Mouse (Mus musculus) cerebellum, adult 2 months (tissue): ENCODE data around the gene Dennd1a. TPM values are rescaled to one million over a fixed set of nuclear protein-coding genes. Genes with fewer than 3 reads are reported as not detected.
A peak's percentile ranks its signal among the peaks of the same experiment; 100 is the strongest.

Source experiments
- DNase-seq, 2 experiments: peaks; one replicate each; pipeline ENCODE4 v3.0.0; 2021
- H3K27ac ChIP-seq: fragments of 200-500 bp; 2 replicates; pipeline ENCODE4 v1.5.1; 2012; ENCODE audit warnings: low read length, control low read depth, inconsistent platforms; ENCODE audit not compliant: insufficient read depth
- H3K27me3 ChIP-seq: fragments of 200-500 bp; 2 replicates; pipeline ENCODE4 v1.6.1; 2012; ENCODE audit warnings: inconsistent platforms, mild to moderate bottlenecking, low read length, moderate library complexity; ENCODE audit not compliant: control insufficient read depth, insufficient read depth
- H3K4me1 ChIP-seq: fragments of 200-500 bp; 2 replicates; pipeline ENCODE4 v1.6.1; 2011; ENCODE audit warnings: low read length; ENCODE audit not compliant: control insufficient read depth, insufficient read depth
- H3K4me3 ChIP-seq: fragments of 200-500 bp; replicated peaks from 2 replicates; pipeline ENCODE3; 2011; ENCODE audit warnings: mild to moderate bottlenecking, low read depth, low read length, control low read depth; ENCODE audit not compliant: insufficient read depth
- CTCF ChIP-seq: fragments of 200-500 bp; IDR thresholded peaks from 2 replicates; pipeline ENCODE4 v1.5.1; 2011; ENCODE audit warnings: low read depth, mild to moderate bottlenecking, control low read depth, low read length, moderate library complexity, borderline replicate concordance; ENCODE audit not compliant: insufficient read depth
- POLR2A ChIP-seq: fragments of 200-500 bp; IDR thresholded peaks from 2 replicates; pipeline ENCODE4 v1.6.1; 2011; ENCODE audit warnings: low read length, control low read depth, borderline replicate concordance; ENCODE audit not compliant: insufficient read depth
- WGBS: fragments of 180-500 bp; shearing (Covaris S2); methylation state at CpG from one replicate; pipeline ENCODE4 v1.1.7; 2018; 5-methylcytosine and 5-hydroxymethylcytosine counted together
- polyA plus RNA-seq: library from polyadenylated mRNA; depleted of rRNA; stranded (reverse); fragments of >200 nt; gene quantifications from 2 replicates; pipeline ENCODE4 v1.2.3, GENCODE M21; 2012

The Dennd1a gene
- polyA plus RNA-seq, 1 experiment: 38.0 TPM

DNA sequence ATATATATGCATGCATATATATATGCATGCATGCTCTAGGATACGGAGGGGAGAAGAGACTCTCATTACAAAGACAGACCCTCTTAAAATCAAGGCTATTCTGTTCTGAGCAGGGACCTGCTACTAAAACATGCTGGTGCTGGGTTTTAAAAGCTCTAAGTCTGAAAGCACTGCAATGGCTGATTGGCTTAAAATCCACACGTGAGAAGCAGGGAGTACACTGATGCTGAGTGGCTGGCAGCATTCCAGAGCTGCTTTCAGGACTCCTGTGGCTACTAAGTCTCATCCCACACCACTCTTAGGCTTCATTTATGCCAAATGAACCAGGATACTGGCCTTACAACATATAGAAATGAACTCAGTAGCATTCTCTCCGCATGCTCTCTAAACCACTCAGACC lies 151.8 kb downstream of the Dennd1a start:
- no peak for TF ChIP-seq CTCF
- no peak for TF ChIP-seq POLR2A
- H3K4me3 ChIP-seq: no peak overlapping the region
- no peaks in the 10 kb centered on the region for H3K27me3 ChIP-seq
- H3K27ac ChIP-seq: no peak overlapping the region
- WGBS: 67% methylated on average over 3 of the region's 3 CpGs
- DNase-seq: peak; percentile 32 to 39
- H3K4me1 ChIP-seq: peaks cover 12% of the 10 kb centered on the region; the same call in 1 of the 2 replicates

DNA sequence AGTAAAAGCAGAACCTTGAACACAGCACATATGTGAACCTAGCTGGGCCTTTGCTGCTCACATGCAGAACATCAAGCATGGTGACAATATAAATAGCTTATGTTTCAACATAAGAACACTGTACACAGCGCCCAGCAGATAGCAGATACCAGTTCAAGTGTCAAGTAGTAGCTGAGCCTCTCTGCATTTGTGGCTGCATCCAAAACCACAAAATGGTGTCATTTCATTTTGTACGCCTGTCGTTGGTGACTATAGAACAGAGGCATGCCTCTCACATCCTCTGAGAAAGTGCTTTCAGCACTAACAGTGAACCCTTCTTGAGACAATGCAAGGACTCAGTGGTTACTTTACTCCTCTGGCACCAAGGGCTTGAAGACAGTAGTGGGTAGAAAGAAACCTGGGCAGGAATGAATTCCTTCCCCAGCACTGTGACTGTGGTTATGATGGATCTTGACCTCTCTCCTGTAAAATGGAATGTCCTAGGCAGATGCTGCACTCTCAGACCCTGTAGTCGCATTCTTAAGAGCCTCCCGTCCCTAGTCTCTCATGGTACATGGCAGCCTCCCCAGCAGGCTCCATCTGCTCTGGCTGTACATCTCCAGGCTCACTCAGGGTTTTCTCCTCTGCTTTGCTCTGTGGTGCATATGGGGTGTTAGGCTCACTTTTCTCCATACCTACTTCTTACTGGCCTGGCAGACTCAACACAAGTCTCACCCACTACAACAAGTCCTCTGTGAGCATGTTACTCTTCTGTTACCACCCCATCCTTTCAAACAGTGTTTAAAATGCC lies 154.0 kb downstream of the Dennd1a start:
- no peak overlapping the region for H3K27ac ChIP-seq
- peak; percentile 21 to 36 for DNase-seq
- whole genome bisulfite sequencing: 69% methylated on average over 5 of the region's 5 CpGs

DNA sequence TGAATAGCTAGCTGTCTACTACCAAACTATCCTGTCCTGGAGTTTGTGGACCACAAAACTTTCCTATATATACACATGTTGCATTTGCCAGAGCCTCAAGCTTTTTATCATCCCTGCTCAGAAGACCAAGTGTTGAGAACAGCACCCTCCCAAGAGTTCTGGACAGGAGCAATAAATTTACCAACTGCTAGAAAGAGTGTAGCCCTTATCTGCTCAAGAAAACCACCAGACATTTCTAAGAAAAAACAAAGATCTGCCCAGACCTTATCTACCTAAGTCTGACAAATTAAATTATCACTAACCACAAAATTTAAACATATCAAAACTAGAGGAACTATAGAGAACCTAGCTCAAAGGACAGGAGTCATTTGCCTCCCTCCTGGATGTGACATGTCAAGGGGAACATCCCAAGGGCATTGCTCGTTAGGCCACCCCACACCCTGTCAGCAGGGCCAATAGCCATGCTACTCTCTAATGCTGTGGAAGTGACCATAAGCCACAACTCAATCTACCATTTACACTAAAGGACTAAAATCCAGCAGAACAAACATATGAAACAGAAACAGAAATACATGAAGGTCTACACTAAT lies 154.9 kb downstream of the Dennd1a start:
- H3K4me1 ChIP-seq: peaks cover 12% of the 10 kb centered on the region; the same call in 1 of the 2 replicates
- H3K27ac ChIP-seq: no peak overlapping the region
- H3K27me3 ChIP-seq: no peaks in the 10 kb centered on the region
- DNase-seq: no peak
- TF ChIP-seq CTCF (no peak), POLR2A (no peak)
- no peak overlapping the region for H3K4me3 ChIP-seq
- 97% methylated on average over 1 of the region's 1 CpGs for WGBS

More for the DNA sequence above, 154.0 kb downstream of the Dennd1a start:
- no peaks in the 10 kb centered on the region for H3K27me3 ChIP-seq
- peaks cover 12% of the 10 kb centered on the region; the same call in 1 of the 2 replicates for H3K4me1 ChIP-seq
- H3K4me3 ChIP-seq: no peak overlapping the region
- TF ChIP-seq POLR2A (no peak), CTCF (no peak)

DNA sequence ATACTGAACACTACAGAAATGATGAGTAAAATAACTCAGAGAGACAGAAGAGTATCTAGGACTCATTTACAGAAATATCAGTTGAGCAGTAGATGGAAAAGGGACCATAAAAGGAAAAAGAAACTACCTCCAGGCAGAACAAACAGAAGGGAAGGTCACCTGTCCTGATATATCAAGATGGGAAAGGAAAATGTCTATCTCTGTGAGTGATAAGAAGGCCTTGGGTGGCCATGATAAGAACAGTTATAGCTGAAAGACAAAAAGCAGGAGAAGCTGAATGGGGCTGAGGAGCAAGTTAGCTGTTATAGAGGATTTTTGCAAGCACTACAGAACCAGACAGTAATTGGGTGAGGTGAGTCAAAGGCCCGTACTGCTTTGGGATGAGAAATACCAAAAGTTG lies 155.7 kb downstream of the Dennd1a start:
- TF ChIP-seq CTCF (no peak), POLR2A (no peak)
- no peaks in the 10 kb centered on the region for H3K27me3 ChIP-seq
- WGBS: 92% methylated on average over 1 of the region's 1 CpGs
- H3K4me1 ChIP-seq: peaks cover 12% of the 10 kb centered on the region; the same call in 1 of the 2 replicates
- H3K4me3 ChIP-seq: no peak overlapping the region
- DNase-seq: no peak
- no peak overlapping the region for H3K27ac ChIP-seq

DNA sequence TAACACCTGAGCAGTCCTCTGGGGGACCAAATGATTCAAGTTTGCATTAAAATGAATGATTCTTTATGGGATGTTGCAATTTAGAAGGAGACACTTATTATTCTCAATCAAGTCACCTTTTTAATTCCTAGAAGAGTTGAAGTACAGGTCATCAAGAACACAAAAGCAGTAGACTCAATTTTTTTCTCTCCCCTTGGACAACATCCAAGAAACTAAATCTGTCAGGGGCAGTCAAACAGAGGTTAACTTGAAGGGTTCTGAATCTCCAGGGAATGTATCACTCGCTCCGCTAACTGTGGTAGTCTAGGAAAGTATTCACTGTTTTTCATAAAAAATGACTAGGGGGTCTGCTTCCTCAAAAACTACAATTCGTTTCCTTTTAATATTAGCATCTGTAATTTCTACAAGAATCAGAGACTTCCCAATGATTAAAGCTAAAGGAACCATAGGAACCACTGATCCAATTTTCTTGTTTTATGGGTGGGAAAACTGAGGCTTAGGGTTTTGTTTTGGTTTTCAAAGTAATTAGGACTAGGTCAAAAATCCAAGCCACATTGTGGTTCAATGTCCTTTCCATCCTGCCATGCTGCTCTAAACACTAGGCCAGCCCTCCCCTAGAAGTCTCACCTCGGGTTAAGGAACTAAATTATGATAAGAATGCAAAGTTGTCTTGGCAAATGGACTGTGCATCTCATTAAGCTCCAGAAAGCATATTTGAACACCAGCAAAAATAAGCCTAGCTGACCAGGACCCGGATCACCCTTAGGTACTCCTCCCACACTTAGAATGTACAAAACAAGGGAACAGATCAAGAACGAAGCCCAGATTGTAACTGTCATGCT lies 157.0 kb downstream of the Dennd1a start:
- no peak for TF ChIP-seq POLR2A
- TF ChIP-seq CTCF: no peak
- H3K4me1 ChIP-seq: peaks cover 14% of the 10 kb centered on the region
- 88% methylated on average over 6 of the region's 6 CpGs for WGBS
- H3K27me3 ChIP-seq: no peaks in the 10 kb centered on the region
- no peak for DNase-seq
- no peak overlapping the region for H3K27ac ChIP-seq
- no peak overlapping the region for H3K4me3 ChIP-seq

DNA sequence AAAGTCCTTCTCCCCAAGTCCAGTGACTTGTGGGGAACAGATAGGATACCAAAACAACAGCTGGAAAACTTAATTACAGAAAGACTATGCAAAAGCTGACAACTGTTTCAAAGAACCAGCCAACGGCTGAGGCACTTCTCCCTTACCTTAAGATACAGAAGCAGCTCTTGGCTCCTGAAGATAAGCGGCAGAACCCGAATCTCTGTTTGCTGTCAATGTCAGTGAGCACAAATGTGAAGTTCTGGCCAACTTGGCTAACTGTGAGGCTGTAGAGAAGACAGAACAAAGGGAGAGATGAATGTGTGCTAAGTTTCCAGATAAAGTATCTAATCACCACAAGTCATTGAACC lies 160.8 kb downstream of the Dennd1a start:
- Histone ChIP-seq H3K4me3 (no peak overlapping the region), H3K4me1 (peaks cover 5% of the 10 kb centered on the region), H3K27me3 (no peaks in the 10 kb centered on the region), H3K27ac (no peak overlapping the region)
- DNase-seq: no peak
- TF ChIP-seq CTCF (no peak), POLR2A (no peak)
- 52% methylated on average over 3 of the region's 3 CpGs for WGBS

DNA sequence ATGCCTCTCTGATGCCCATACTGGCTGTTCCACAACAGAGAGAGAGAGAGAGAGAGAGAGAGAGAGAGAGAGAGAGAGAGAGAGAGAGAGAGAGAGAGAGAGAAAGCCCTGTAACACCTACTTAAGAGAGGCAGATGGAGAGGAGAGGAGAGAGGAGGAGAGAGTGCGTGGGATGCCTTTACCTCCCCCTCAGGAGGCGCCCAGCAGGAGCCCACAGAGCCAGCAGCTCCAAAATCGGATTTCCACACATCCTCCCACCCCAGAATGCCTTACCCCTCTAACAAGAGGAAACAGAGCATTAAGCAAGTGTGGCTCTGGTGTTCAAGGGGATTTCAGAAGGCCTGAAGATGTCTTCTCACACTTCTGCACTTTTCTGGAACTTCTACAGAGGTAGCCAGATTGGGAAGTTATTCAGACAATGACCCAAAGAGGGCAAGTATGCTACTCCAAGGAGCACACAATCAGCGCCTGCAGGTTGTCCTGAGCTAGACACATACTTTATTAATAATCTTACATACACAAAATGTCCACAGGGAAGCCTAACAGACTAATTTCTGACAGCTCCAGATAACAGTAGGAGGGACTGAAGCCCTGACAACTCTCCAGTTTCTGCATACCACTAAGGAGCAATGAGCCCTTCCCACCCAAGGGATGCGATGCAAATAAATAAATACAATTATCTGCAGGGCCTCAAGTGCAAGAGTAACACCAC lies 161.4 kb downstream of the Dennd1a start:
- DNase-seq: no peak
- no peak for TF ChIP-seq CTCF
- no peak for TF ChIP-seq POLR2A
- 55% methylated on average over 5 of the region's 5 CpGs for WGBS
- H3K4me3 ChIP-seq: no peak overlapping the region
- no peak overlapping the region for H3K27ac ChIP-seq
- peaks cover 5% of the 10 kb centered on the region for H3K4me1 ChIP-seq
- H3K27me3 ChIP-seq: no peaks in the 10 kb centered on the region
